Mouse (Mus musculus) MEL (cell line): ENCODE results near the gene Prdm12.

Experiments used
- CHD2 ChIP-seq: IDR thresholded peaks from 2 replicates; pipeline ENCODE4 v1.6.1; 2011; ENCODE audit warnings: low read length, improper control_type of control experiment
- CTCF ChIP-seq, 3 experiments: IDR thresholded peaks in 2 of 3; conservative IDR thresholded peaks in 1 of 3; 2 replicates each; pipeline ENCODE4 v1.5.1; 2011 to 2012; ENCODE audit warnings: low read length in 3 of 3, low read depth in 2 of 3, mild to moderate bottlenecking in 2 of 3, improper control_type of control experiment in 1 of 3, inconsistent platforms in 1 of 3, mixed read lengths in 1 of 3, moderate library complexity in 1 of 3; ENCODE audit not compliant: control insufficient read depth in 1 of 3, insufficient read depth in 1 of 3, poor library complexity in 1 of 3, severe bottlenecking in 1 of 3
- MEF2A ChIP-seq: IDR thresholded peaks from 2 replicates; pipeline ENCODE4 v1.6.1; 2014; ENCODE audit warnings: low read depth, mild to moderate bottlenecking, inconsistent platforms, low read length, improper control_type of control experiment; ENCODE audit not compliant: poor library complexity, insufficient replicate concordance, severe bottlenecking; ENCODE audit errors: extremely low read depth
- MYC ChIP-seq: IDR thresholded peaks from 2 replicates; pipeline ENCODE4 v1.6.1; 2011; ENCODE audit warnings: low read depth, mild to moderate bottlenecking, low read length, improper control_type of control experiment, moderate library complexity
- POLR2A ChIP-seq, 2 experiments: IDR thresholded peaks; 2 replicates each; pipeline ENCODE4 v1.6.1; 2011 to 2012; ENCODE audit warnings: low read length in 2 of 2, mild to moderate bottlenecking in 2 of 2, control low read depth in 1 of 2, improper control_type of control experiment in 1 of 2, low read depth in 1 of 2, moderate library complexity in 1 of 2; ENCODE audit not compliant: control insufficient read depth in 1 of 2, insufficient read depth in 1 of 2, poor library complexity in 1 of 2
- POLR2AphosphoS5 ChIP-seq: IDR thresholded peaks from 2 replicates; pipeline ENCODE4 v1.6.1; 2012; ENCODE audit warnings: low read depth, borderline replicate concordance, mild to moderate bottlenecking, inconsistent platforms, low read length, moderate library complexity, mixed read lengths
- TAL1 ChIP-seq: IDR thresholded peaks from 2 replicates; pipeline ENCODE4 v1.6.1; 2012; ENCODE audit warnings: mild to moderate bottlenecking, inconsistent platforms, low read length, moderate library complexity, mixed read lengths
- TCF12 ChIP-seq: IDR thresholded peaks from 2 replicates; pipeline ENCODE4 v1.6.1; 2014; ENCODE audit warnings: low read depth, mild to moderate bottlenecking, inconsistent platforms, low read length, improper control_type of control experiment, moderate library complexity
- USF1 ChIP-seq: IDR thresholded peaks from 2 replicates; pipeline ENCODE4 v1.6.1; 2014; ENCODE audit warnings: low read depth, mild to moderate bottlenecking, inconsistent platforms, low read length, improper control_type of control experiment, moderate library complexity
- ZC3H11A ChIP-seq: IDR thresholded peaks from 2 replicates; pipeline ENCODE4 v1.6.1; 2012; ENCODE audit warnings: low read depth, mild to moderate bottlenecking, inconsistent platforms, low read length, improper control_type of control experiment

DNA sequence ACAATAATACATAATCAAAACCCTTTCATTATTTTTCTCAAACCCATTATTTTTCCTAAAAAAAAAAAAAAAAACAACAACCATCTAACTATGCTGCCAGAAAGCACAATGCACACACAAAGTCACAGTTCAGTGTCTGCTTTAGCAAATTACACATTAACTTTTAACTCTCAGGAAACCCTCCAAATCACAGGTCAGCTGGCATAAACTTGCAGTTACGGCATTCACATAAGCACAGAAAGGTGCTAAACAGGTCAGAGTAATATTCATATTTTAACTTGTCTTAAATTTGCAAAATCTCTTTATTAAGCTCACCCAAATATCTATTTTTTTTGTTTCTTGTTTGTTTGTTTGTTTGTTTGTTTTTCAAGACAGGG is 24.0 kb downstream of the Prdm12 start:
- TF ChIP-seq TCF12 (no peak), USF1 (no peak), TAL1 (no peak), POLR2AphosphoS5 (no peak), POLR2A (IDR thresholded peaks at IDR 0.05; ENCODE audit: control insufficient read depth in 1 of 2, insufficient read depth in 1 of 2, low read depth in 1 of 2, low read length in 2 of 2, poor library complexity in 1 of 2) (no peak), MYC (no peak), CTCF (IDR thresholded peaks at IDR 0.05 in 2 of 3, conservative IDR thresholded peaks at IDR 0.05 in 1 of 3; ENCODE audit: control insufficient read depth in 1 of 3, insufficient read depth in 1 of 3, low read depth in 2 of 3, low read length in 3 of 3, poor library complexity in 1 of 3, severe bottlenecking in 1 of 3) (no peak), ZC3H11A (no peak), CHD2 (no peak), MEF2A (no peak)
